Mouse (Mus musculus): ENCODE results near the gene Rfc5.

DNA sequence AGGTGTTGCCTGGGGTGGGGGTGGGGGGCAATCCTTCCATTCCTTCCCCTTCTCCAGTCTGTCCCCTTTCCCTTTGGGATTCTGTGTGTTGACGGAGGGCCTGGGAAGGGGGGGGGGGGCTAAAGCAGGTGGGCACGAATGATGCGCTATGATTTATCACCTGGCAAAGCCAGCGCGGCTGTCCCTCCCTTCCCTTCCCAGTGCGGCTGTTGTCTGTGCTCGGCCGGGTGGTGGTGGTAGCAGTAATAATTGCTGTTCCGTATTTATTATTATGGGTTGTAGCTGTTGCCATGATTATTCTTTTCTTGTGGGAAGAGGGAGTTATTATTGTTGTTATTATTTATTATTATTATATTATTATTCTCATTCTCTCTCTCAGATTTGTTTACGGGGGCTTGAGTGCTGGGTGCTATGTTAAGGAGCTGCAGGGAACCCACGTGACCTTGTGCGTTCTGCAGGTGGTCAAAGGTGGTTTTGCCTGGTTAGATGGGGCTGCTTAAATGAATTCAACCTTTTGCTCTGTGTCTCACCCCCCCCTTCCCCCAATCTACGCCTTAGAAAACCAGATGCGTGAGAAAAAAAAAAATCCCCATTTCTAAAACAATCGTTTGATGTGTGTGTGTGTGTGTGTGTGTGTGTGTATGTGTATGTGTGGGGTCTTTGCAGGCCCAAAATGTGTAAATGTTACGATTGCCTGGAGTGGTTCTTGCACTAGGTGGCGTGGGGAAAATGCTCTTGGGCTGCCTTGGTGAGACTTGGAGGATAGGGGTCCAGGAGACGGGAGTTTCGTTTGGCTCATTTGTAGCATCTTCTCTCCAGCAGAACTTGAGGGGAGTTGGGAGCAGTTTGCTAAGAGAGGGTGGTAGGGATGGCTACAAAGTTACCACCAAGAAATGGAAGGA, 26.4 kb upstream of the Rfc5 start:
- TF ChIP-seq CTCF (IDR thresholded peaks at IDR 0.05; ENCODE audit: low read depth) (no peak), EP300 (optimal IDR thresholded peaks at IDR 0.05) (no peak)
